Mouse (Mus musculus): ENCODE data around the gene Ipo13.

Ipo13 gene

DNA sequence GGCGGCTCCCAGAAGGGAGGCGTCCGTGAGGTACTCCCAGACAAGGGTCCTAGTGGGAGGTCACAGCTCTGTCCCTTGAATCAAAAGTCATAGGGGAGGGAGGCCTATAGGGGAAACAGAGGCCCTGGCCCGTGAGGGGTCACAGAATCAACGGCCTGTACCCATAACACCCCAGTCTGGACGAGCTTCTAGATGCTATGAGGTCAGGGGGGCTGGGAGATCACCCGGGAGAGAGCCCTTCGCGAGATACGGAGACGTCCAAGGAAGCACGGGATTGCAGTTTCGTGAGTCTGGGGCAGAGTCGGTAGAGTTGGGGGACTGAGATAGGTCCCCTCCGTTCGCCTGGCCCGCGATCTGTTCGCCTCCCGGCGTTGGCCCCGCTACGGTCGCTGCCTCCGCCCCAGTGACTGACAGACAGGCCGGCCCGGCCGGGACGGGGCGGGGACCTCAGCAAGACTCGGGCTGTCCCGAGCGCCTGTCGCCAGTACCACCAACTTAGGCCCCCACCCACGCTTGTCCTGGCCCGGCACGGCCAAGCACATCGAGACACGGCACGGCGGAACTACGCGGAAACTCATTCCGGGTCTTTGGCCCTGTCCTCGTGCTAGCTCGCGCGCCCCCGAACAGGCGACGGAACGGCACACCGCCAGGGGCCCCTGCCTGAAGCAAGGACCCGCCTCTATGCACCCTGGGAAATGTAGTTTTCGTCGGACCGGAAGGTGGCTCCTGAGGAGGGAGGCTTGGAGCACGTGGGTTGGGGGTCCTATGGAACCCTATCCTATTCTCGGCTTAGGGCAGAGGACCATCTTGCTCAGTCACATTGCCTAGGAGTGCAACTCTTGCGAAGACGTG, at the start of gene Ipo13:
Gene Ipo13, minus strand, starts transcription at position 409 of the 852 bp plus-strand sequence.
- in situ Hi-C loops (cut with MboI, MseI), result loop anchor here (10.0 kb wide), 1 partner anchor 1410 kb away; the partner anchor contains the start of gene Ipp

DNA sequence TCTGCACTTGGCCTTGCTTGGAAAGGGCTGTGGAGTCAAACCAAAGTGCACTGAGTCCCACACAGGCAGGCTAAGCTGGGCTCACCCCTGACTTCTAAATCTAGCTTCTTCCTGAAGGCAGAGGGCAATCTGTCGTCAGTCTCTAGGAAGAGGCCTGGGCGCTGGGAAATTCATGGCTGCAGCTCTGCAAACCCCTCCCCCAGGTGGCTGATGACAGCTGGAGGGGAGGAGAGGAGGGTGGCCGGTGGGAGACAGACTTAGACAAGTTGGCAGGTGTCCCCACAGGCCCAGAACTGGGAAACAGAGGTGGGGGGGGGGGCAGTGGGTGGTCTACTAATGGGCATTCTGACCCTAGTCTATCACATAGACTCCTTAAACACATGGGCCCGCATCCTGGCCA, 42.7 kb upstream of the Ipo13 start:
- in situ Hi-C loops (cut with MboI, MseI), result no loop called here

DNA sequence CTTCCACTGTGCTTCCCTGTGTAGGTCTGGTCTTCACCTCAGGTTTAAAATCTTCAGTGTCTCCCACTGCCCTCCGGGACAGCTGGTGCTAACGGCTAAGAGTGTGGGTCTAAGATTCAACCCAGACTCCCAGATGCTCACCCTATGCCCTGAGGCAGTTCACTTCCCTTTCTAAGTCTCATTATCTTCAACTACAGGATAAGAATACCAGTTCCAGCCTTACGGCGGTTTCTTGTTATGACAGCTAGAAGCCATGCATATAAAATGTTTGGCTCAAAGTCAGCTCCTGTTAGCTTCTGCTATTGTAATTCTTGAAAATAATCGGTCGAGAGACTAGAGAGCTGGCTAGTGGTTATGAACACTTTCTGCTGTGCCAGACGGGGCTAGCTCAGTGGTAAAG, 32.7 kb upstream of the Ipo13 start:
- in situ Hi-C loops (cut with MboI, MseI), result no loop called here

GRCm38 (mm10) chr4:117946639-117947305, 32.0 kb upstream of the Ipo13 start:
- in situ Hi-C loops (cut with MboI, MseI), result no loop called here

- in situ Hi-C loops (cut with MboI, MseI), result no loop called here
Observed at GRCm38 (mm10) chr4:117943317-117943716, 28.5 kb upstream of the Ipo13 start.

- in situ Hi-C loops (cut with MboI, MseI), result no loop called here
Observed at GRCm38 (mm10) chr4:117936964-117937363, 22.2 kb upstream of the Ipo13 start.

GRCm38 (mm10) chr4:117934081-117934480, 19.3 kb upstream of the Ipo13 start:
- in situ Hi-C loops (cut with MboI, MseI), result no loop called here

GRCm38 (mm10) chr4:117933248-117933647, 18.4 kb upstream of the Ipo13 start:
- in situ Hi-C loops (cut with MboI, MseI), result no loop called here

DNA sequence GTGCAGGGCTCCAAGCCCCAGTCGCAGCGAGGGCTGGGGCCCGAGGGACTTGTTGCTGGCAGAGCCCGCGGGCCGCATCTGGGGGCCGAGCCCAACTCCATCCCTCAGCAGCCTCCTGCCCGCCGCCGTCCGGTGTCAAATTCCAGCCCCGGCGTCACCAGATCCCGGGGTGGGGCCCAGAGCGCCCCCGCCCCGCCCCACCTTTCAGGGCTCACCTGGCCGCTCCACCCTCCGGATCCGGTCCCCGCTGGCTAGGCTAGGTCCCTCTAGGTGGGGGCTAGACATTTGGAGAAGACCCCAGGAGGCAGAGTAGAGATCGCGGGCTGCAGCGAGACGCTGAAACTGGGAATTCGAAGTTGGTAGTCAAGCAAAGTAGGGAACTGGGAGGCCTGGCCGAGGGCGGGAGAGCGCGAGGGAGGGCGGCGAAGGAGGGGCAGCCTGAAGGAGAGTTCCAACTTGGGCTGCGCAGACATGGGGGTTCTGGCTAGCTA, 14.6 kb upstream of the Ipo13 start, which contains the start of gene Artn:
Gene Artn, minus strand, starts transcription at position 373 of the 491 bp plus-strand sequence.
- in situ Hi-C loops (cut with MboI, MseI), result loop anchor here (10.0 kb wide), 1 partner anchor 155 kb away; no protein-coding TSS in a partner anchor

DNA sequence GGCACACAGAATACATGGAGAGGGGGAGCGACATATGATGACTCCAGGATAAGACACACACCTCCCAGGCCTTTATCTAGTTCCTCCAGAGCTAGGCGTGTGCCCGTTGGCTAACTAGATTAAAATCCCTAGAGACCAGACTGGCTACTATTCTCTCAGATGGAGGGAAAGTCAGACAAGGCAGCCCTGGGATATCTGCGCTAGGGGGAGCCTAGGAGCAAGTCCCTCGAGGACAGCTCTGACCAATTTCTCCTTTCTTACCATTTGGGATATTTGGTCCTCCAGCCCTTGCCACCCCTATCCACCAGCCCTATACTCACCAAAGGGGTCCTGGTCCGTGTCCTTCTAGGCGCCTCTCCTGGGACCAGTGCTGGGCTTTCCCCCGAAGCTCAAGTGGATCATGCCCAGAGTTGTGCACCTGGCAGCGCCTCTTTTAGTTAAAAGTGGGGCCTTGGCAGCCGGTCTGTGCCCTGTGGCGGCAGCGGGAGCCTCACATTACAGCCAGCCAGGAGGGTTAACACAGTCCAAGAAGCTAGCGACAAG, 14.0 kb upstream of the Ipo13 start:
- in situ Hi-C loops (cut with MboI, MseI), result loop anchor here (10.0 kb wide), 1 partner anchor 156 kb away; no protein-coding TSS in a partner anchor

GRCm38 (mm10) chr4:117928234-117928633, 13.4 kb upstream of the Ipo13 start:
- in situ Hi-C loops (cut with MboI, MseI), result loop anchor here (10.0 kb wide), 1 partner anchor 157 kb away; no protein-coding TSS in a partner anchor

- in situ Hi-C loops (cut with MboI, MseI), result loop anchor here (10.0 kb wide), 1 partner anchor 158 kb away; no protein-coding TSS in a partner anchor
Observed at GRCm38 (mm10) chr4:117926545-117927482, 12.0 kb upstream of the Ipo13 start.

DNA sequence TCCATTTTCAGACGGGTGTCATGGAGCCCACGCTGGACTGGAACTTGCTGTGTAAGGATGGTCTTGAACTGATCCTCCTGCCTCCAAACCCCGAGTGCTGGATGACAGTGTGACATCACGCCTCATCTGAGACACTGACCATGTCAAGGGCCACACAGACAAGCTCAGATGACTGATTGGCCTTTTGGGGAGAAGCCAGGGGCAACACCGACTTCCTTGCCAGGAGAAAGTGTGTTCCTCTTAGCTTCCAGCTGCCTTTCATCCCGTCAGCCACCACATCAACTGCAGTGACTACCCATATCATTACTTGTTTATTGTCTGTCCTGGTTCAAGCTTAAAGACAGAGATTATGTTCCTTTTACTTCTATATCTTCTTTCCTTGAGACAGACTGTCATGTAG, 10.1 kb upstream of the Ipo13 start:
- in situ Hi-C loops (cut with MboI, MseI), result loop anchor here (10.0 kb wide), 1 partner anchor 160 kb away; no protein-coding TSS in a partner anchor

- in situ Hi-C loops (cut with MboI, MseI), result loop anchor here (10.0 kb wide), 1 partner anchor 161 kb away; no protein-coding TSS in a partner anchor
Observed at GRCm38 (mm10) chr4:117923450-117923849, 8.7 kb upstream of the Ipo13 start.

DNA sequence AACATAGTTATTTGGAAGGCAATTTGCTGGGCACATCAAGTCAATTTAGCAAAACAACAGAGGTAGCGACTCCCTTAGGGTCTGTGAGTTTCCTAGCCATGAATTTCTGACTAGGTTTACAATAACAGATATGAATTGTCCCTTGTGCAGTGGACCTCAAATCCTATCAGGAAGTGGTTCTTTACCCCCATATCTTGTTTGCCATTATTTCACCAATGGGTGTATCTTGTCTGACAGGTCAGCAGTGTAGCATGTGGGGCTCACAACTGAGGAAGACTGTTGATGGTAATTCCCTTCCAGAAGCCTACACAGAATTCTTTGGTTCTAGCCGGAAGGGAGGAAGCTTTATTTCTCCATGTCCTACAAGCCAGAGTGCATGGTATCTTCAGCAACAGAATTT, 6.6 kb upstream of the Ipo13 start:
- in situ Hi-C loops (cut with MboI, MseI), result loop anchor here (10.0 kb wide), 1 partner anchor 163 kb away; no protein-coding TSS in a partner anchor

DNA sequence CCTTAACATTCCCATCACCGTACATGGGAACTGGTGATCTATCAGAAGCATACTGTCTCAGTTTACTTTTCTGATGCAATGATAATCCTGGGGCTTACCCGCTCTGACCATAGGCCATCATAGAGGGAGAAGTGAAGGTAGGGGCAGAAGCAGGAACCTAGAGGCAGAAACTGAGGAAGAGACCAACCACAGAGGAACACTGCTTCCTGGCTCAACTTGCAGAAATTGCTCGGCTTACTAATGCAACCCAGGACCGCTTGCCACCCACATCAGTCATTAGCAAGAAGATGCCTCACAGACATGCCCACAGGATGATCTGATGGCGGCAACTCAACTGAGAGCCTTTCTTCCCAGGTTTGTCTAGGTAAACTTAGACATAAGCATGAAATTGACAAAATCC, 4.0 kb upstream of the Ipo13 start:
- in situ Hi-C loops (cut with MboI, MseI), result loop anchor here (10.0 kb wide), 1 partner anchor 1414 kb away; the partner anchor contains the start of gene Ipp

- in situ Hi-C loops (cut with MboI, MseI), result loop anchor here (10.0 kb wide), 1 partner anchor 1413 kb away; the partner anchor contains the start of gene Ipp
Observed at GRCm38 (mm10) chr4:117918261-117918660, 3.5 kb upstream of the Ipo13 start.

- in situ Hi-C loops (cut with MboI, MseI), result loop anchor here (10.0 kb wide), 1 partner anchor 1413 kb away; the partner anchor contains the start of gene Ipp
Observed at GRCm38 (mm10) chr4:117917847-117918246, 3.0 kb upstream of the Ipo13 start.

DNA sequence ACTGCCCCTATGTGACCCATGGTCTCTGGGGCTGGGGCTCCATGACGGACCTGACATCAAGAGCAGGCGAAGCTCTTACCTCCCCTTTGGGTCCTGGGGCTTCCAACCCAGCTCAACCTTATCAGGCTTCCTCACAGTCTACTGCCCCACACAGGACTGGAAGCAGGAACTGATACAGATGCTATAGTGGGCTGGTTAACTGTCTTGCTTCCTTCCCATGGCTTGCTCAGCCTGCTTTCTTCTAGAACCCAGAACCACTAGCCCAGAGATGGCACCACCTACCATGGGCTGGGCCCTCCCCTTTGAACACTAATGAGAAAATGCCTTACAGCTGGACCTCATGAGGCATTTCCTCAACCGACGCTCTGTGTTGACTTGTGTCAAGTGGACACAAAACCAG, 2.6 kb upstream of the Ipo13 start:
- in situ Hi-C loops (cut with MboI, MseI), result loop anchor here (10.0 kb wide), 1 partner anchor 1413 kb away; the partner anchor contains the start of gene Ipp

DNA sequence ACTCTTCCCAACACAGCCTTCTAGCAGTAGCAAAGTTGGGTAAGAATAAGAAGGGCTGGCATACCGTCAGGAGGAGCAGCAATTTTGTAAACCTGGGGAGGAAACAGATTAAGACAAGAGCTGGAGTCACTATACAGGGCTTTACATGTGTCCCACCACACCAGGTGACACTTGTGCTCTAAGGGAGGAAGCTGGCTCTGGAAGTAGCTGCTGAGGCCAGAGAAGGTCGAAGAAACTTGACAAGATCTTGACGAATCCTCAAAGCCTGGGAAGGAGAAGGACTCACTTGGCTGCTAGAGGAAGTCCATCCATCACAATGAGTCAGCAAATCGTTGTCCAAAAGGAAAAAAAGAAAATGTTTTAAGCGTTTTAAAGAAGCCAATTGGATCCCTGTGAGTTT, 1.6 kb upstream of the Ipo13 start:
- in situ Hi-C loops (cut with MboI, MseI), result loop anchor here (10.0 kb wide), 1 partner anchor 1412 kb away; the partner anchor contains the start of gene Ipp

Measured in T-helper 1 cell (primary cell).